Comparison of ENCODE assay signal across 8 mouse cellular contexts in genomic region chr13:85639376-85640229, GRCm38 (mm10).
DNase-seq lines count a peak whose midpoint lies in the region; ATAC-seq and TF ChIP-seq lines count a peak whose summit lies in the region.

No protein-coding gene starts in this region.

- no peaks in the 10 kb centered on the region for H3K27me3 ChIP-seq in hindbrain, embryonic 10.5 days (ENCODE audit: insufficient read depth, poor library complexity, severe bottlenecking)
- H3K27me3 ChIP-seq in hindbrain, embryonic 12.5 days, result no peaks in the 10 kb centered on the region
- no peaks in the 10 kb centered on the region for H3K27me3 ChIP-seq in kidney, adult 2 months (replicated peaks; ENCODE audit: control insufficient read depth, insufficient read depth, low read length)

- no peak for ATAC-seq in hindbrain, embryonic 12.5 days (ENCODE audit: low FRiP score)
- peak; percentile 72 for ATAC-seq in CD4-positive, CD25-positive, alpha-beta regulatory T cell, adult 4 months
- peak; percentile 72 for ATAC-seq in inflammation-experienced regulatory T-cells, adult 6 months

- peak; percentile 3 for DNase-seq in hindbrain, embryonic 10.5 days (ENCODE audit: low spot score)
- peak; percentile 24 for DNase-seq in embryo, embryonic 10 days (ENCODE audit: low spot score)
- DNase-seq in adrenal gland, adult 8-10 months, result no peak
- no peak for DNase-seq in kidney, adult 2 months
- no peak for DNase-seq in T-cell, adult 2 months (ENCODE audit: low spot score)

- H3K27ac ChIP-seq in hindbrain, embryonic 10.5 days, result no peak overlapping the region
- no peak overlapping the region for H3K27ac ChIP-seq in hindbrain, embryonic 12.5 days
- H3K27ac ChIP-seq in kidney, adult 2 months (ENCODE audit: insufficient read depth, low read depth, low read length), result no peak overlapping the region

- 33% methylated on average over 8 of the region's 8 CpGs for WGBS in hindbrain, embryonic 10.5 days
- WGBS in hindbrain, embryonic 12.5 days, result 30% methylated on average over 8 of the region's 8 CpGs
- WGBS in kidney, adult 2 months, result 23% methylated on average over 8 of the region's 8 CpGs

- H3K9me3 ChIP-seq in hindbrain, embryonic 10.5 days, result no peaks in the 10 kb centered on the region
- no peaks in the 10 kb centered on the region for H3K9me3 ChIP-seq in hindbrain, embryonic 12.5 days (replicated peaks)

- no peaks in the 10 kb centered on the region for H3K36me3 ChIP-seq in hindbrain, embryonic 10.5 days
- H3K36me3 ChIP-seq in hindbrain, embryonic 12.5 days, result no peaks in the 10 kb centered on the region
- H3K36me3 ChIP-seq in kidney, adult 2 months (ENCODE audit: control insufficient read depth, insufficient read depth, low read length), result no peaks in the 10 kb centered on the region

- no peak overlapping the region for H3K4me2 ChIP-seq in hindbrain, embryonic 12.5 days (replicated peaks)

- no peak overlapping the region for H3K9ac ChIP-seq in hindbrain, embryonic 12.5 days

- no peak for TF ChIP-seq POLR2A in kidney, adult 2 months (IDR thresholded peaks at IDR 0.05; ENCODE audit: low read depth, low read length)

- no peak for TF ChIP-seq CTCF in kidney, adult 2 months (conservative IDR thresholded peaks at IDR 0.05; ENCODE audit: insufficient read depth, insufficient read length, low read depth, low read length)

- H3K4me3 ChIP-seq in hindbrain, embryonic 10.5 days, result no peak overlapping the region
- H3K4me3 ChIP-seq in hindbrain, embryonic 12.5 days, result no peak overlapping the region
- no peak overlapping the region for H3K4me3 ChIP-seq in kidney, adult 2 months (ENCODE audit: insufficient read depth, low read depth, low read length)

- no peaks in the 10 kb centered on the region for H3K4me1 ChIP-seq in hindbrain, embryonic 10.5 days (replicated peaks)
- no peaks in the 10 kb centered on the region for H3K4me1 ChIP-seq in hindbrain, embryonic 12.5 days
- no peaks in the 10 kb centered on the region for H3K4me1 ChIP-seq in kidney, adult 2 months (ENCODE audit: control insufficient read depth, insufficient read depth, low read length)

Comparison
In these comparisons a context has a peak if more than half of its experiments do, and no peak if none do; other contexts are left out.
1. DNase-seq: peak in hindbrain, embryonic 10.5 days (single experiment) and embryo, embryonic 10 days (single experiment); none in adrenal gland, adult 8-10 months (single experiment), kidney, adult 2 months (single experiment) and T-cell, adult 2 months (single experiment).